Mouse (Mus musculus): ENCODE results near the gene Akap17b. TPM values are rescaled to one million over a fixed set of nuclear protein-coding genes. Genes with fewer than 3 reads are reported as not detected.

The Akap17b gene
- polyA plus RNA-seq, 1 experiment from 2014 or later: 0.59 TPM

DNA sequence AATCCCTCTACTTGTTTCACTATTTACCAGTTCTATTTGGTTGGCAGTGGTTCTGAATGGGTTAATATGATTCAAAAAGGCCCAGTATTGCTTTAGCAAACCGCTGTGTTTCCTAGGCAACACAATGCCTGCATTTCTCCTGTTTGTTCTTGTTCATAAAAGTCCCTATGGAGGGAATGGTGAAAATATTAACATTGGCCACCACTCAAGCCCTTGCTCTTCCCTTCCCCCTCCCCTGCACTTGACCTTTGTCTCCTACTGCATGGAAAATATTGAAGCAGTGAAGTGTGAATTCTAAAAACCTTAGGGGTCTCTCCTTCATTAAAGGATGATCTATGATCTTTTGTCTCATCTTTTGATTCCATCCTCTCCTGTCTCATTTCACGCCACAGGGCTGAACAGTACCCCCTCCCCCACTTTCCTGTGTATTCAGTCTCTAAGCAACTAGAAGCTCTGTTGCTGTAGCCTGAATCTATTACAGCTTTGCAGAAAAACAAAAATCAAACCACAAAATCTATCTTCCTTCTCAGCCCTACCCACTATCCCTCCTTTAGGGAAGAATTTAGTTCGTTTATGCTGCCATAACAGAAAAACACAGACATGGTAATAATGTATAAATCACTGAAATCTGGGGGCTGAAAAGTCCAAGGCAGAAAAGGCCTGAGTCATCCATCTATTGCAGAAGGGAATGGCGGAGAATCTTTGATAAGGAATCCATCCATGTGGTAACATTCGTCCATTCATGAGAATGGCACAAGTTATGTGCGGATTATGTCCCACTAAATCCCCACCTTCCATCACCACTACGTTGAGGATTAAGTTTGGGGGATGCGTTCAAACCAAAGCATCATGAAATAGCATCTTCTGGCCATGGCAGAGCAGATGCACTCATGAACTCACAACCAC is 57.6 kb downstream of the Akap17b start:
- Histone ChIP-seq H3K4me2 (no peak overlapping the region), H3K4me3 (replicated peaks) (no peak overlapping the region), H3K4me1 (replicated peaks) (no peaks in the 10 kb centered on the region), H3K9ac (no peak overlapping the region), H3K36me3 (replicated peaks) (no peaks in the 10 kb centered on the region), H3K9me3 (replicated peaks) (no peaks in the 10 kb centered on the region), H3K27ac (replicated peaks) (no peak overlapping the region), H3K27me3 (no peaks in the 10 kb centered on the region)
- no peak for ATAC-seq (ENCODE audit: insufficient read depth)
- 53% methylated on average over 8 of the region's 8 CpGs for WGBS (ENCODE audit: insufficient replicate concordance)

DNA sequence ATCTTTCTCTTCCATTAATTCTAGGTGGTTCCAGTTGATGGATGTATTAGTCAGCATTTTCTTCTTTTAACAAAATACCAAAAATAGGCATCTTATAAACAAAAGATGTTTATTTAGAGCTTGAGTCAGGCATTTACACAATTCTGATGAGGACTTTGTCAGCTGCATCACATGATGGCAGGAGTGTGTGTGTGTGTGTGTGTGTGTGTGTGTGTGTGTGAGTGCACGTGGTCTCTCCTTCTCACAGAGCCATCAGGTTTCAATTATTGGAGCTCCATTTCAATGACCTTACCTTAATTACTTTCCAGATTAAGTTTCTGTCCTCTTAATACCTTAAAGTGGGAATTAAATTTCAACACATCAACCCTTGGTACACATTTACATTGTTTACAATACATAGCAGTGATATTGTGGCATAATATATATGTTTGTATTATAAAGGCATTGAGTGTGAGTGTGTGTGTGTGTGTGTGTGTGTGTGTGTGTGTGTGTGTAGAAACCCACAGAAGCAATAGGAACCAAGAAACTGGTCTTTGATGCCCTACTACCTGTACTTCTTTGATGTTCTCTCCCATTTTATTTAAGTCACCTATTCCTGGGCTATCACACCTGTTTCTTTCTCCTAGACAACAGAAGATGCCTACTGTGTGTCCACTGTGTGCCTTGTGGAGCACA is 58.4 kb downstream of the Akap17b start:
- no peak overlapping the region for H3K4me3 ChIP-seq (replicated peaks)
- H3K9ac ChIP-seq: no peak overlapping the region
- WGBS (ENCODE audit: insufficient replicate concordance): 44% methylated on average over 1 of the region's 1 CpGs
- no peaks in the 10 kb centered on the region for H3K4me1 ChIP-seq (replicated peaks)
- H3K36me3 ChIP-seq (replicated peaks): no peaks in the 10 kb centered on the region
- no peak overlapping the region for H3K27ac ChIP-seq (replicated peaks)
- no peak for ATAC-seq (ENCODE audit: insufficient read depth)
- no peaks in the 10 kb centered on the region for H3K9me3 ChIP-seq (replicated peaks)
- no peaks in the 10 kb centered on the region for H3K27me3 ChIP-seq
- H3K4me2 ChIP-seq: no peak overlapping the region

DNA sequence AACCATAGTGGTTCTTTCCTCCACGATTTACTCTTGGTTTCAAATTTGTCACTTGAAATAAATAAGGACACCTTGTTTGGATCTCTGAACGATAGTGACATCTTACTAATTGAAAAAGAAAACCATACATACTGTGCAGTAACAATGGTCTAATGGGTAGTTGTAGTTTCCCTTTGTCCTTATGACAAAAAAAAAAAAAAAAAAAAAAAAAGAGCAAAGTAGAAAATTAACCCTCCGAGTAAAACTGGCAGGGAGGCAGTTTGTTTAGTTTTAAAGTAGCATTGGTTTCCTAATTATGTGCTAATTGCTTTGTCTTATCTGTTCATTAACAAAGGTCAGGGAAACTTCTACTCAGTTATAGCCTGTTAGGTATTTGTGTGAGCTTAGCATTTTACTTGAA is 83.1 kb downstream of the Akap17b start:
- no peaks in the 10 kb centered on the region for H3K9me3 ChIP-seq (replicated peaks)
- no peaks in the 10 kb centered on the region for H3K36me3 ChIP-seq (replicated peaks)
- no peaks in the 10 kb centered on the region for H3K4me1 ChIP-seq (replicated peaks)
- ATAC-seq (ENCODE audit: insufficient read depth): no peak
- no peak overlapping the region for H3K9ac ChIP-seq
- no peak overlapping the region for H3K4me3 ChIP-seq (replicated peaks)
- H3K27ac ChIP-seq (replicated peaks): no peak overlapping the region
- H3K27me3 ChIP-seq: no peaks in the 10 kb centered on the region
- no peak overlapping the region for H3K4me2 ChIP-seq
- WGBS (ENCODE audit: insufficient replicate concordance): 18% methylated on average over 3 of the region's 3 CpGs

DNA sequence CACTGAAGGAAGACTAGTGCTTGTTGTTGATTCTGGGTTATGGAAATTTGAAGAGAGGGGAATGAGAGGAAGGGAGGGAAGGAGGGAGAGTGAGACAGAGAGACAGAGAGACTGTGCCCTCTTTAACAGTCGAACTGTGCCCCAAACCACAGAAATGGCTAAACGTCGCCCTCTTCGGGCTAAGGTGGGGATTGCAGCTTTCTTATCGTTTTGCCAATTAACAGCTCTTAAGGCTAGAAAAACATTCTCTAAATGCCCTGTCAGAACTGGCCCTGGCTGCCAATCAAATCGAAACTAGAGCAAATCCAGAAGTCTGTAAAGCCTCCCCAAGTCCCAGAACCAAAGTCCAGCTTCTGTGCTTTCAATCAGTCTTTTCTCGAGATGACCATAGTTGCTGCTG is 83.5 kb downstream of the Akap17b start:
- no peaks in the 10 kb centered on the region for H3K27me3 ChIP-seq
- no peaks in the 10 kb centered on the region for H3K36me3 ChIP-seq (replicated peaks)
- no peak overlapping the region for H3K27ac ChIP-seq (replicated peaks)
- ATAC-seq (ENCODE audit: insufficient read depth): no peak
- no peak overlapping the region for H3K9ac ChIP-seq
- no peak overlapping the region for H3K4me2 ChIP-seq
- WGBS (ENCODE audit: insufficient replicate concordance): 16% methylated on average over 7 of the region's 7 CpGs
- no peaks in the 10 kb centered on the region for H3K9me3 ChIP-seq (replicated peaks)
- no peaks in the 10 kb centered on the region for H3K4me1 ChIP-seq (replicated peaks)
- H3K4me3 ChIP-seq (replicated peaks): no peak overlapping the region

DNA sequence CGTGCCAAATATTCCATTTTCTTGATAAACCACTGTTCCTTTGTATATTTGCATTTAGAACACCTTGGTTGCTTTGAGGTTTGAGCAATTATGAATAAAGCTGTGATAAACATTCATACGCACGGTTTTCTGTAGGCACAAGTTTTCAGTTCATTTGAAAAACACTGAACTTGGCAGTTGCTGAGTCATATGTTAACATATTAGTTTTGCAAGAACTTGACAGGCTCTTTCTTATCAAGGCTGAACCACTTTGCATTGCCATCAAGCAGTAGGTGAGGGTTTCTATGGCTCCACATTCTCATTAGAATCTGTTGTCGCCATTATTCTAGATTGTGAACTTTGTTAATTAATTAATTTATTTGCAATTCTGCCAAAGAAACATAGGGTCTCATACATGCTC is 85.0 kb downstream of the Akap17b start:
- H3K4me1 ChIP-seq (replicated peaks): no peaks in the 10 kb centered on the region
- no peak for ATAC-seq (ENCODE audit: insufficient read depth)
- H3K9me3 ChIP-seq (replicated peaks): no peaks in the 10 kb centered on the region
- H3K4me3 ChIP-seq (replicated peaks): no peak overlapping the region
- no peak overlapping the region for H3K4me2 ChIP-seq
- no peak overlapping the region for H3K9ac ChIP-seq
- WGBS (ENCODE audit: insufficient replicate concordance): 40% methylated on average over 4 of the region's 4 CpGs
- H3K27me3 ChIP-seq: no peaks in the 10 kb centered on the region
- no peaks in the 10 kb centered on the region for H3K36me3 ChIP-seq (replicated peaks)
- no peak overlapping the region for H3K27ac ChIP-seq (replicated peaks)

Other genes starting within 250 kb of the Akap17b start
- not detected in 2 replicates for gene Gm6268, start 244.1 kb downstream of the Akap17b start, polyA plus RNA-seq (2015; fragmentation: Nextera tagmentation; extraction: Ambion mirVana)
- gene Gm14569, start 153.6 kb downstream of the Akap17b start, polyA plus RNA-seq (2015; fragmentation: Nextera tagmentation; extraction: Ambion mirVana): not detected in 2 replicates
- gene Pgrmc1, start 47.2 kb downstream of the Akap17b start, polyA plus RNA-seq (2015; fragmentation: Nextera tagmentation; extraction: Ambion mirVana): 132 and 142 TPM in 2 replicates
- gene Slc25a43, start 98.3 kb upstream of the Akap17b start, polyA plus RNA-seq (2015; fragmentation: Nextera tagmentation; extraction: Ambion mirVana): 1.0 and 1.1 TPM in 2 replicates
- 409 and 433 TPM in 2 replicates for gene Slc25a5, start 150.3 kb upstream of the Akap17b start, polyA plus RNA-seq (2015; fragmentation: Nextera tagmentation; extraction: Ambion mirVana)
- 64.3 and 74.0 TPM in 2 replicates for gene Ube2a, start 228.5 kb upstream of the Akap17b start, polyA plus RNA-seq (2015; fragmentation: Nextera tagmentation; extraction: Ambion mirVana)
- gene C330007P06Rik, start 228.7 kb upstream of the Akap17b start, polyA plus RNA-seq (2015; fragmentation: Nextera tagmentation; extraction: Ambion mirVana): 12.6 and 13.6 TPM in 2 replicates

Data from liver, embryonic 15.5 days (tissue).